Mouse (Mus musculus): ENCODE results near the gene Smdt1. TPM values are rescaled to one million over a fixed set of nuclear protein-coding genes. Genes with fewer than 3 reads are reported as not detected.
A peak's percentile ranks its signal among the peaks of the same experiment; 100 is the strongest.

Gene Smdt1
- total and polyA plus RNA-seq, 3 experiments, result 111 to 159 TPM; not detected in 1

GRCm38 (mm10) chr15:82379511-82379870, 40.7 kb downstream of the Smdt1 start:
- DNase-seq (ENCODE audit: low read depth, low spot score), result no peak
- Histone ChIP-seq H3K4me1 (ENCODE audit: control insufficient read depth in 1 of 2, insufficient read depth in 2 of 2, low read length in 2 of 2) (no peaks in the 10 kb centered on the region), H3K4me3 (ENCODE audit: control insufficient read depth in 1 of 2, insufficient read depth in 1 of 2, low read depth in 2 of 2, low read length in 2 of 2) (no peak overlapping the region), H3K27ac (ENCODE audit: control insufficient read depth, low read depth, low read length) (no peak overlapping the region), H3K9me3 (replicated peaks; ENCODE audit: insufficient read depth, low read length) (no peaks in the 10 kb centered on the region), H3K27me3 (ENCODE audit: control insufficient read depth in 1 of 2, insufficient read depth in 2 of 2, low read length in 2 of 2) (peaks cover 6 to 17% of the 10 kb centered on the region in 2 experiments), H3K9ac (ENCODE audit: control insufficient read depth, low read depth, low read length, poor library complexity, severe bottlenecking) (no peak overlapping the region), H3K36me3 (ENCODE audit: control insufficient read depth in 1 of 2, insufficient read depth in 2 of 2, low read length in 2 of 2) (no peaks in the 10 kb centered on the region), H3K79me2 (ENCODE audit: control insufficient read depth, insufficient read depth, low read length, poor library complexity) (no peaks in the 10 kb centered on the region)
- TF ChIP-seq NRF1 (IDR thresholded peaks at IDR 0.05; ENCODE audit: insufficient read depth, low read depth, low read length, poor library complexity, severe bottlenecking), result no peak
- TF ChIP-seq TBP (IDR thresholded peaks at IDR 0.05; ENCODE audit: low read depth, low read length), result no peak
- TF ChIP-seq MXI1 (IDR thresholded peaks at IDR 0.05; ENCODE audit: low read depth, low read length), result no peak
- no peak for TF ChIP-seq MAX (IDR thresholded peaks at IDR 0.05; ENCODE audit: low read length)
- no peak for TF ChIP-seq ZNF384 (IDR thresholded peaks at IDR 0.05; ENCODE audit: low read depth, low read length)
- no peak for TF ChIP-seq MAZ (IDR thresholded peaks at IDR 0.05; ENCODE audit: low read depth, low read length)
- TF ChIP-seq CTCF (IDR thresholded peaks at IDR 0.05 in 2 of 3, conservative IDR thresholded peaks at IDR 0.05 in 1 of 3; ENCODE audit: control insufficient read depth in 1 of 3, insufficient read depth in 1 of 3, low read depth in 2 of 3, low read length in 3 of 3, poor library complexity in 1 of 3, severe bottlenecking in 1 of 3), result no peak
- TF ChIP-seq UBTF (IDR thresholded peaks at IDR 0.05; ENCODE audit: borderline replicate concordance, insufficient read depth, low read depth, low read length), result no peak
- TF ChIP-seq EP300 (IDR thresholded peaks at IDR 0.05; ENCODE audit: low read depth in 1 of 2, low read length in 2 of 2), result no peak
- TF ChIP-seq MYC (IDR thresholded peaks at IDR 0.05; ENCODE audit: low read depth, low read length), result no peak
- TF ChIP-seq POLR2A (IDR thresholded peaks at IDR 0.05; ENCODE audit: control insufficient read depth in 1 of 2, insufficient read depth in 1 of 2, low read depth in 1 of 2, low read length in 2 of 2, poor library complexity in 1 of 2), result no peak
- TF ChIP-seq POLR2AphosphoS5 (IDR thresholded peaks at IDR 0.05; ENCODE audit: borderline replicate concordance, low read depth, low read length), result no peak
- no peak for TF ChIP-seq CHD2 (IDR thresholded peaks at IDR 0.05; ENCODE audit: low read length)
- no peak for TF ChIP-seq NELFE (IDR thresholded peaks at IDR 0.05; ENCODE audit: low read depth, low read length)

GRCm38 (mm10) chr15:82379871-82380713, 41.3 kb downstream of the Smdt1 start, which contains the start of gene Cyp2d22:
Cyp2d22 (minus strand) TSS chr15:82380260.
- TF ChIP-seq E2F4 (IDR thresholded peaks at IDR 0.05; ENCODE audit: borderline replicate concordance, low read depth, low read length) (no peak), POLR2AphosphoS5 (IDR thresholded peaks at IDR 0.05; ENCODE audit: borderline replicate concordance, low read depth, low read length) (no peak), SIN3A (IDR thresholded peaks at IDR 0.05; ENCODE audit: low read length) (no peak), POLR2A (IDR thresholded peaks at IDR 0.05; ENCODE audit: control insufficient read depth in 1 of 2, insufficient read depth in 1 of 2, low read depth in 1 of 2, low read length in 2 of 2, poor library complexity in 1 of 2) (no peak), MAFK (IDR thresholded peaks at IDR 0.05; ENCODE audit: borderline replicate concordance, low read depth, low read length) (no peak), EP300 (IDR thresholded peaks at IDR 0.05; ENCODE audit: low read depth in 1 of 2, low read length in 2 of 2) (no peak)
- H3K79me2 ChIP-seq (ENCODE audit: control insufficient read depth, insufficient read depth, low read length, poor library complexity), result no peaks in the 10 kb centered on the region
- peaks cover 6 to 17% of the 10 kb centered on the region in 2 experiments for H3K27me3 ChIP-seq (ENCODE audit: control insufficient read depth in 1 of 2, insufficient read depth in 2 of 2, low read length in 2 of 2)
- H3K9ac ChIP-seq (ENCODE audit: control insufficient read depth, low read depth, low read length, poor library complexity, severe bottlenecking), result no peak within 1 kb of the TSS
- H3K4me1 ChIP-seq (ENCODE audit: control insufficient read depth in 1 of 2, insufficient read depth in 2 of 2, low read length in 2 of 2), result no peaks in the 10 kb centered on the region
- peak; percentile 7 for DNase-seq (ENCODE audit: low read depth, low spot score)
- H3K27ac ChIP-seq (ENCODE audit: control insufficient read depth, low read depth, low read length), result no peak within 1 kb of the TSS
- H3K9me3 ChIP-seq (replicated peaks; ENCODE audit: insufficient read depth, low read length), result no peaks in the 10 kb centered on the region
- H3K4me3 ChIP-seq (ENCODE audit: control insufficient read depth in 1 of 2, insufficient read depth in 1 of 2, low read depth in 2 of 2, low read length in 2 of 2), result peak within 1 kb of the TSS; percentile 4 to 37; a peak in 1 of 4 replicates
- no peaks in the 10 kb centered on the region for H3K36me3 ChIP-seq (ENCODE audit: control insufficient read depth in 1 of 2, insufficient read depth in 2 of 2, low read length in 2 of 2)
